Mouse (Mus musculus) megakaryocyte progenitor cell, adult 5-6 weeks (primary cell): ENCODE data around the gene Fam104a. TPM values are rescaled to one million over a fixed set of nuclear protein-coding genes. Genes with fewer than 3 reads are reported as not detected.

ENCODE experiments used
- total RNA-seq, 2 experiments: library from RNA; stranded (forward) in 1 of 2; stranded (reverse) in 1 of 2; fragments of 157-497, 149-512 nt in 1 of 2; fragments of 200-1000 nt in 1 of 2; gene quantifications; 2 replicates each; pipeline versions ENCODE4 v1.2.3 to v1.2.4; 2015 to 2017

Gene Fam104a
- total RNA-seq, 2 experiments from 2014 or later, result 13.7 to 16.0 TPM

Other genes starting within 250 kb of the Fam104a start
- 0.35 and 0.46 TPM in 2 replicates for gene Sstr2, start 64.8 kb downstream of the Fam104a start, total RNA-seq (2015)
- 1.6 TPM in 1 of 2 replicates, not detected in the other for gene Sstr2, start 64.8 kb downstream of the Fam104a start, total RNA-seq (2017)
- gene Cog1, start 35.0 kb downstream of the Fam104a start, total RNA-seq (2015), result 26.0 and 29.0 TPM in 2 replicates
- gene Cog1, start 35.0 kb downstream of the Fam104a start, total RNA-seq (2017), result 13.7 and 13.9 TPM in 2 replicates
- 25.6 and 30.9 TPM in 2 replicates for gene Slc39a11, start 34.1 kb downstream of the Fam104a start, total RNA-seq (2015)
- gene Slc39a11, start 34.1 kb downstream of the Fam104a start, total RNA-seq (2017), result 30.9 and 32.6 TPM in 2 replicates
- 8.8 and 10.9 TPM in 2 replicates for gene D11Wsu47e, start 257 bp upstream of the Fam104a start, total RNA-seq (2015)
- 16.9 and 17.3 TPM in 2 replicates for gene D11Wsu47e, start 257 bp upstream of the Fam104a start, total RNA-seq (2017)
- gene Cpsf4l, start 25.9 kb upstream of the Fam104a start, total RNA-seq (2015), result not detected in 2 replicates
- gene Cpsf4l, start 25.9 kb upstream of the Fam104a start, total RNA-seq (2017), result not detected in 2 replicates
- 10.0 and 10.3 TPM in 2 replicates for gene Cdc42ep4, start 67.7 kb upstream of the Fam104a start, total RNA-seq (2015)
- 14.5 and 14.7 TPM in 2 replicates for gene Cdc42ep4, start 67.7 kb upstream of the Fam104a start, total RNA-seq (2017)